Mouse (Mus musculus) induced T-regulatory cell, adult 2 months (primary cell): ENCODE results near the gene Lce1b.
"Not testable (repeated sequence)": the region's sequence is repeated elsewhere in the genome, so short reads cannot be mapped to it uniquely, and the experiment has no call there.

Experiments used
- DNase-seq: peaks from one replicate; pipeline ENCODE4 v3.0.0-alpha.2; 2012; ENCODE audit warnings: low read depth

Lce1b gene

GRCm38 (mm10) chr3:92656826-92657225, at the start of gene Lce1b:
Lce1b (minus strand) TSS chr3:92656926.
- no peak for DNase-seq

GRCm38 (mm10) chr3:92694613-92695012, 37.9 kb upstream of the Lce1b start:
- no peak for DNase-seq

GRCm38 (mm10) chr3:92691688-92692087, 35.0 kb upstream of the Lce1b start:
- no peak for DNase-seq

- not testable (repeated sequence) for DNase-seq
Measured at GRCm38 (mm10) chr3:92689154-92689553, 32.4 kb upstream of the Lce1b start.

GRCm38 (mm10) chr3:92687110-92687509, 30.4 kb upstream of the Lce1b start, which contains the start of gene Lce1d:
Lce1d (minus strand) TSS chr3:92687210.
- no peak for DNase-seq

- DNase-seq: no peak
Measured at GRCm38 (mm10) chr3:92678947-92679346, 22.2 kb upstream of the Lce1b start, which contains the start of gene Lce1c. Lce1c (plus strand) TSS chr3:92679247.

- DNase-seq: no peak
Measured at GRCm38 (mm10) chr3:92670215-92670614, 13.5 kb upstream of the Lce1b start, which contains the start of gene Lce1a2. Lce1a2 (minus strand) TSS chr3:92670315.

GRCm38 (mm10) chr3:92648207-92648606, 8.5 kb downstream of the Lce1b start, which contains the start of gene Lce1a1:
Lce1a1 (minus strand) TSS chr3:92648307.
- no peak for DNase-seq

GRCm38 (mm10) chr3:92639854-92640253, 16.9 kb downstream of the Lce1b start:
- DNase-seq: no peak

GRCm38 (mm10) chr3:92638653-92638991, 18.1 kb downstream of the Lce1b start:
- DNase-seq: no peak

GRCm38 (mm10) chr3:92637745-92638652, 18.7 kb downstream of the Lce1b start:
- no peak for DNase-seq

- no peak for DNase-seq
Measured at GRCm38 (mm10) chr3:92621560-92621959, 35.2 kb downstream of the Lce1b start, which contains the start of gene Lce6a. Lce6a (minus strand) TSS chr3:92621660.

GRCm38 (mm10) chr3:92609804-92610203, 46.9 kb downstream of the Lce1b start:
- DNase-seq: no peak

GRCm38 (mm10) chr3:92607392-92607791, 49.3 kb downstream of the Lce1b start, which contains the start of gene 2210017I01Rik:
2210017I01Rik (minus strand) TSS chr3:92607492.
- DNase-seq: no peak
